Mouse (Mus musculus) CH12F3 (cell line): ENCODE results near the gene Yes1.
"Not testable (repeated sequence)": the region's sequence is repeated elsewhere in the genome, so short reads cannot be mapped to it uniquely, and the experiment has no call there.

ENCODE experiments used
- in situ Hi-C: fragments of 300-500 bp; cut with MboI; formaldehyde crosslinking; loops from 2 replicates; pipeline ENCODE4 v1.14.3; 2020; ENCODE audit warnings: low sequenced_read_pairs

Gene Yes1

DNA sequence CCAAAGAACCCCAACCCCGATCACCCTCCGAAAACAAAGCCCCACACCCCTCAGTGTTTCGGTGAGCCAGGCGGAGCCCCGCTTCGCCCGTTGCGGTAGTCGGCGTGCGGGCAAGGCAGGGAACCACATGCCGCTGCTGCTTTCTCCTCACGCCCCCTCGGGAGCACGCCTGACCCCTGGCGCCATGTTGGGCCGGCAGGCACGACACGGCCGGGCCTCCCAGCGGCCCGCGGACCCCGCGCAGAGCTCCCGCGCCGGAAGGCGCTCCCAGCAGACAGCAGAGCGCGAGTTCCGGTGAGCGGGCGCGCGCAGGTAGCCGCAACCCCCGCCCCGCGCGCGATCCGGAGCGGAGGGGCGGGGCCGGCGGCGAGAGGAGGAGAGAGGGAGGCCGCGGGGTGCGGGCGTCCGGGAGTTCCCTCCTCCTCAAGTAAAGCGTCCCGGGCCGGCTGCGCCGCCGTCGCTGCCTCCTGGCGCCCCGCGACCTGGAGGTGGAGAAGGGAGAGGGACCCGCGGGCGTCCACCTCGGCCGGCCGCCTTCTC is at the start of gene Yes1:
Gene Yes1 (plus strand): TSS at position 371 of the 540 bp plus-strand sequence.
- in situ Hi-C loops, result no loop called here

DNA sequence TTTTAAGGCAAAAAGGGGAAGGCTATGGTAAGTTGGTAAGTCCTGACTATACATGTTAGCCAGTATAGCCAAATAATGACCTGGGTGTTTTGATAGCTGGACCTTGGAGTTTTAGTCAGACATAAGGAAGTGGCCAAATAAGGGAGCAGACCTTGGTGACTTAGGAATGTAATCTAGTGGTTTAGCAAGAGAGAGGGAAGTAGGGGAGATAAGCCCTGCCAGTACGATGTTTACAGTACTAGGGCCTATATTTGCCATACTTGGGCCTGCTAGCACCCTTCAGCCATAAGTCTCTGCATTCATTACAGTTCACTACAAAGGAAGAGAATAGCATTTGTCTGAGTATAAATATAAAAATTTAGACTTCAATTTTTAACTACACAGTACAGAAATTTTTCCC is 46.3 kb upstream of the Yes1 start:
- in situ Hi-C loops, result no loop called here

DNA sequence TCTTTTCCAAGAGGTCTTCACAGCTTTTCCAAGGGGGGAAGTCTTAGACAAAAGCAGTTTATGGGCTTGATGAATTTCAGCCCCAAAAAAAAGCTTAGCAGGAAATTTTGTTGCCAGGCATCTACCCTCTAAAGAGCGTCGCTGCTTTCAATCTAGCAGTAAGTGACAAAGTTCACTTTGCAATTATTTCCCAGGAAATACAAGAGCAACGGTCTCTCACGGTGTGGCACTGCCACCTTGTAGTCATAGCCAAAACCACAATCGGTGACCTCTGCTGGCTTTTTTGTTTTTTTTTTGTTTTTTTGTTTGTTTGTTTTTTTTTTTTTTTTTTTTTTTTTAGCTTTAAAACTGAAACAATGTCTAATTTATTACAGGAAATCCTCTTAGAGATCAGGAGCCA is 39.2 kb upstream of the Yes1 start:
- in situ Hi-C loops, result no loop called here

DNA sequence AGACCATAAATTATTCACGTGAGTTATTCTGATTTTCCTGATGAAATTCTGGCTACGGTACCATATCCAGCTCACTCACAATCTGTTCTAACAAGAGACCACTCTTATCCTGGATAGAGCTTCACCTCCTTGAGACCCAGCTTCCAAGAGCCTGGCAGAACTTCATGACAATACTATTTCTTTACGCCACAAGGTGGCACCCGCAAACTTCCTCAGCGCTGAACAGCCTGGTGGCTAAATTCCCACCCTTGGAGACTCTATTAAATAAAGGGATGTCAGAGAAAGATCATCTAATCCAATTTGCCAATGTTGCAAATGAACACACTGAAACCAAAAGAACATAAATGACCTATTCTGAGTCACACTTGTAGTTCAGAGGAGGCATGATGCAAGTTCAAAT is 22.8 kb upstream of the Yes1 start:
- in situ Hi-C loops, result no loop called here

DNA sequence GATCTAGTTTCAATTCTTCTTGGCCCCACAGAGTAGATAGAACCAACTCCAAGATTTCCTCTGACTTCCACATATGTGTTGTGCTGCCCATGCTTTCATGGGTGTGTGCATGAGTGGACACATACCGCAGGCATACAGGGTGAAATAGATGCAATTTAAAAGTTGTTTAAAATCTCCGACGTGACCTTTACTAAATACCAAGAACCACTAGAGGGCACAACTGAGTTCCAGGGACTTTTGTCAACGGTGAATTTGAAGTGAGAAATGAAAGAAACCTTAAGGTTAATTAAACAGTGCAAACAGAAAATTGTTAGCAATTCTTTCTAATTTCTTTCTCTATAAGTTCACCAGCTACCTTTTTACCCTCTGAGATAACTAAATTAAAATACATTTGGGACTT is 17.2 kb upstream of the Yes1 start:
- in situ Hi-C loops, result no loop called here

DNA sequence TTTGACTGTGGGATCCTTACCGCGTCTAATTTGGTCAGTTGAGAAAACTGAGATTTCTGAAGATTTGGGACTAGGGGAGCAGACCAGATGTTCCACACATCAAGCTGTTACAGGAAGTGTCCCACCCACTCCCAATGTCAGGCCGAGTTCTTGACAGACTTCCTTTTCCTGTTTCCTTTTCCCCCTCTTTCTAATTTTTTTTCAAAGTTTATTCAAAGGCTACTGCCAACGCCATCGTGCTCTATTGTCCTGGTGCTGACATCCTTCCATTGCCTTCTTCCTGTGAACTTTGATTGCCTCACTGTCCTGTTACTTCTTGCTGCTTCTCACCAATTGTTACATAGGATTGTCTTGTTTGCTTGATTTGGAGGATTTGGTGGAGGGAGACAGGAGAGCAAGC is 16.6 kb upstream of the Yes1 start:
- in situ Hi-C loops, result no loop called here

DNA sequence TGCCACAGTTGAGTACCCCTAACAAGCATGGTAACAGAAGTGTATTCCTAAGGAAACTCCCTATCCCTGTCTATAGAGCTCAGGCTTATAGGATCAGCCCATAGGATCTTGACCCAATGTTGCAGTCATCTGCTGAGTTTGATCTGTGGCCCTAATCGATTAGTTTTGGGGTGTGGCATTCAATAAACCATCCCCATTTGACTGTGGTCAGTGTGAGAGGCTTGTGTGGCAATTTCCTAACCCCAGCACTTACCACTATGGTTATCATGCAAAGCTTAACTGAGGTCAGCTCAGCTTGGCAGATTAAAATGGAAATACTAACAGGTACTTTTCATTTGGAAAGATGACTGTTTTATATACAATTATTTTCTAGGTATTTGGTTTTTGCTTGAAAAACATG is 5.1 kb upstream of the Yes1 start:
- in situ Hi-C loops, result no loop called here

DNA sequence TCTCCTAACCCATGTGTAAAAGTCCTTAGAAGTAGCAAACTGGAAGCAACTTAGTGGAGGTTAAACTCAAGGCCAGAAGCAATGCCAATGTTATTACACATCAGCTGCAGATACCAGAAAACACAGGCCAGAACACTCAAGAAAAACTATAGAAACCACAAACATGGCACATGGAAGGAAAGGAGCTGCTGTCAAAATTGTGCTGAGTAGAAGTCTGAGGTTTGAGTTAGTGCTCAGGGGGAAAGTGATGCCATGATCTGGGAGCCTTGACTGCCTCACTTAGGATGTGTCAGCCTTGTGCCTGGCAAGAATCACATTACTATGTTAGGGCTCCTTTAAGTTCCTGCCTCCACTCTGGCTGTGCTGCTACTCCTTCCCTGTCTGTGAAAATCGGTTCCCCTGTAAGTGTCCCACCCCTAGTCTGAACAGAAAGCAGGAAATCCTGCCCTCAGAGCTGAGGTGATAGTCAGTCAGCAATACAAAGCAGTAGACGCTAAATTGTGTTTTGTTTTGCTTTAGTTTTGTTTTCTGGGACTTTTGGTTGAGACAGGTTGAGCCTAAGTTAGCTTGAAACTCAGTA is 3.1 kb upstream of the Yes1 start:
- in situ Hi-C loops, result no loop called here

DNA sequence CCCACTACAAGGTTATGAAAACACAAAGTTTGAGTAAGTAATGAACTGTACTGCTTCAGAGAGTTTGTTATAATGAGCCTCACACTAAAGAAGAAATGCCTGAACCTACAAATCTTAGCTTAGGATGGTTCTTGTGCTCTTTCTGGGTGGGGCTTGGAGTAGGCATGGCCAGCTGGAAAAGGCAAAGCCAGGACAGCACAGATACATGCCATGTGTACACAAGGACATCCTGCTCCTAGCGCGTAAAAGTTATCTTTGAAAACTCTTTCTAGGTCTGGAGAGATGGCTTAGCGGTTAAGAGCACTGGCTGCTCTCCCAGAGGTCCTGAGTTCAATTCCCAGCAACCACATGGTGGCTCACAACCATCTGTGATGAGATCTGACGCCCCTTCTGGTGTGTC is 2.5 kb upstream of the Yes1 start:
- in situ Hi-C loops, result no loop called here

DNA sequence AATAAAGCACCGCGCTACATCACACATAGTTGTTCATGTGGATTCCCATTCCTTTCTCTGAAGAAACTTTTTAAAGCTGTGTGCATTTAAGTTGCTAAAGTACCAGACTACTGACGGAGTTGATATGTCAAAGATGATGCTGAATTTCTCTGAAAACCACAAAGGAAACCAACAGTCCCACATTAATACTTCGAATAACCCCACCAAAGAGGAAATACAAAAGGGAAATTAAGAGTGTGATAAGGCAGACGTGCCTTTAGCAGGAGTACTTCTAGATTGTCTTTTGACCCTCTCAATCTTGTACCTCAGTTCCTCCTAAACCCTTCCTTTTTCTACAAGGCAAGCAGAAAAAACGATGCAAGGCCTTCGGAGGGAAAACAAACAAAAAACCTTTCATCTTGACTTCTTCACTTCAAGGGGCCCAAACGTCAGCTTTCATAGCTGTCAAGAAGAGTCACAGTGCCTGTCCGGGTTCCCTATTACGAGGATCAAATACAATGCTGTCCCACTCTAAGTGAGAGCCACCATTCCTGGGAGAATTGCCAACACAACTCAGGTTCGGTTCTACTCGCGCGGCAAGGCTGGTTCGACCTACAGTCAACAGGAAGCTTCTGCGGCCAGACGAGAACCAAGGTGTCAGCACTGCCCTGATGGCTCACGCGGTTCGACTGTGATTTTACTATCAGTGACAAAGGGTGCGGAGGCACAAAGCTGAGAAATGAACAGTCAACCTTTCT is 739 bp upstream of the Yes1 start:
- in situ Hi-C loops, result no loop called here

DNA sequence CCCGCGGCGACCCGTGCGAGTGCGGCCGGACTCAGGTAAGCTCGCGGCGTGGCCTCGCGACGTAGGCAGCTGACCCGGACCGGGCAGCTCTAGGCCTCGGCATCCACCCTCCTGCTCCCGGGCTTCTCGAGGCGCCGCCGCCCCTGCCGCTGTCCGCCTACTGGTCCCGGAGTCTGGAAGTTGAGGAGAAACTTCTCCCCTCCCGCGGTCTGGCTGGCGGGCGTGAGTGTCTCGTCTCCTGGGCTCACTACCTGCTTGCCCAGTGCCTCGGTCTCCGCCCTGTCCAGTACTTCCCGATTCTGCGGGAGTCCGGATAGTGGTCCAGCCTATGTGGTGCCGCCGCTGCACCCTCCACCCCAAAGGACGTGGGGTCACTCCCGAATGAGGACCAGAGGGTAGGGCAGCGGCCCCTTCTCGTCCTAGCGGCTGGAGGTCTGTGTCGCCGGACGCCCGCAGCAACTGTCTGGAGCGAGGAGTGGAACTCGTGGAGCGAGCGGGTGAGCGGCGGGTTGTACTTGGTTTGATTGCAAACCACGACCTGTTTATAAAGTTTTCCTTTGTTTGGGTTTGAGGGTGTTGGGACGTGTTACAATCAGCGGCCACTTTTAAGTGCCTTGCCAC is 480 bp downstream of the Yes1 start:
- in situ Hi-C loops, result no loop called here

DNA sequence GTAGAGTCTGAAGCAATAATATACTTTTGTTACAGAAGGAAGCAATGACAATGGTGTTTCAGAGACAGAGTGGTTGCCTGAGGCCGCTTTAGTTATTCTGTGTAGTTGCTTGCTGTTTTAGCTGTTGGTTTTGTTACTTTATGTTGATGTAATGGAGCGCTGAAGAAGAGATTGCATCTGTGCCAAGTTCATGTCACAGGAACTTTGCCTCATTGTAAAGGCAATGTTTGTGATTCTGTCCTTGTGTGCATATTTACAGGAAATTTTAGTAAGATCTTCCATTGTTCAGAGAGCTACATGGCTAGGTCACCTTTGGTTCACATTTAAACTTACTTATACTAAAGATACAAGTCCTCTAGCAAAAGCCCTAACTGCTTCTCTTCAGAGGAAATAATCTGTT is 3.3 kb downstream of the Yes1 start:
- in situ Hi-C loops, result no loop called here

DNA sequence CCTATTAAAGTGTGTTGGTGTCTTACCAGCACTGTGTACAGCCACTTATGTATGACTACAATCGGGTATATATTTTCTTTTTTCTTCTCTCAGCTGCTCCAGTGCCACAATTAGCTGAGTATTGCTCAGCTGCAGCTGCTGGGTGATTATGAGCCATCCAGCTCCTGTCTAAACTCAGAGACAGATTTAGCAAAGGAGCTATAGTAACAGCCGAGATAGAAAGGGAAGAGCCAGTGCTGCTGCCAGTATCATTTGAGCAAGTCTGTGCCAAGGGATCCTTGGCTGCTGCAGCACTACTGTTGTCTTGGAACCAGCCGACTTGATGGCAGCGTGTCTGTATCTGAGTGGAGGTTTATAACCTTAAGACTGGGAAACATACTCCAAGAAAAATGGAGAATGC is 3.7 kb downstream of the Yes1 start:
- in situ Hi-C loops, result no loop called here

DNA sequence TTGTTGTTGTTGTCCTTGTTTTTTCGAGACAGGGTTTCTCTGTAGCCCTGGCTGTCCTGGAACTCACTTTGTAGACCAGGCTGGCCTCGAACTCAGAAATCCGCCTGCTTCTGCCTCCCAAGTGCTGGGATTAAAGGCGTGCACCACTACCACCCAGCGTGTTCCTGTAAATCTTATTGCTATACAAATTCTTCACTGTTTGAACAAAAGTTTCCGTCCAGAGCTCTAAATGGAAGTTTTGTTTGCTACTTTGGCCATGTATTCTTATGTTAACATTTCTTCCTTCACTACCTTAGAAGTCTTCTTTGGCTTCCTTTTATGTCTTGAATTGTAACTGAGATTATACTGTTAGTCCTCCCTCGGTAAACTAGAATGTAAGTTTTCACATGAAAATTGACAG is 5.5 kb downstream of the Yes1 start:
- in situ Hi-C loops, result not testable (repeated sequence)

DNA sequence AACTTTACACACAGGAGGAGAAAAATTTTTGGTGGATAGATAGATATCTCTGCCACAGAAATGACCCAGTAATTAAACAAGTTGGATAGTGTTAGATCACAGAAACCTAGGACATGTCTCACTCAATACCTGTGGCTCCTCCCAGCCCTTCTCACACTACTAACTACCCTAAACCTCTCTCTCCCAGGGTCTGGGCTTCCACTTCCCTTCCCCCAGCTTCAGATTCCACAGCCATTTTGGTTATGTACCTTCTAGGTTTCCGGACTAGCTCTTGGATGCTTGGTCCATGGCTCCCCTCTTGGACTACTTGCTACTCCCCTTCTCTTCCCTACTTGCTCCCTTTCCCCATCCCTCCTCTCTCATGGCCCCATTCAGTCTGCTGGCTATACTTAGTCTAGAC is 6.9 kb downstream of the Yes1 start:
- in situ Hi-C loops, result no loop called here

DNA sequence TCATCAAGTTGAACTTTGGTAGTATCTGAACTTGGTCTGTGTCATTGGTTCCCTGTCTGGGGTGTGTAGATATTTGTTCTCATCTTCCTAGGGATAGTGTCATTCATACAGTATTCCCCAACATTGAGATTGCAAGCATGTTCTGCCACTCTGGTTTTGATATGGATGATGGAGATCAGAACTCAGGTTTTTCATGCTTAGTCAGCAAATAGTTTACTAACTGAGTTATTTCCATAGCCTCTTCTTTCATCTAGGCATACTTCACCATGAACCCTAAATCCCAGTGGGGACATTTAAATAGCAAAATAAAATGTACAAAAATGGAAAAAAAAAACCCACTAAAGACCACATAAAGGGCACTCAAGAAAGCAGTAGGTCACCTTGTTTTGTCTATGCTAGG is 12.7 kb downstream of the Yes1 start:
- in situ Hi-C loops, result no loop called here

DNA sequence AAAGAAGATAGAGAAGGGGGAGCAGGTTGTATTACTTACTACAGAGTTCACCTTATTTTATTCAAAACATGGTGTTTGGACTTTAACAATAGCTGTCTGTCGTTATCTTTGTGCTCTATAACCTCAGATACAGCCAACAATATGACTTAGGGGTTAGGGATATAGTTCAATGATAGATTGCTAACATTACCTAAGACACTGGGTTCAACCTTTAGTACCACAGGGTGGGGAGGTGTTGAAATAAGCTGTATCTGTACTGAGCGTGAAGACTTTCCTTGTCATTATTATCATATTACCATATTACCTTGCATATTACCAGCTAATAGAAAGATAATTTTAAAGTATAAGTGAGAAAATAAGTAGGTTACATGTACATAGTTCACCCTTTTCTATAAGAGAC is 13.8 kb downstream of the Yes1 start:
- in situ Hi-C loops, result no loop called here

DNA sequence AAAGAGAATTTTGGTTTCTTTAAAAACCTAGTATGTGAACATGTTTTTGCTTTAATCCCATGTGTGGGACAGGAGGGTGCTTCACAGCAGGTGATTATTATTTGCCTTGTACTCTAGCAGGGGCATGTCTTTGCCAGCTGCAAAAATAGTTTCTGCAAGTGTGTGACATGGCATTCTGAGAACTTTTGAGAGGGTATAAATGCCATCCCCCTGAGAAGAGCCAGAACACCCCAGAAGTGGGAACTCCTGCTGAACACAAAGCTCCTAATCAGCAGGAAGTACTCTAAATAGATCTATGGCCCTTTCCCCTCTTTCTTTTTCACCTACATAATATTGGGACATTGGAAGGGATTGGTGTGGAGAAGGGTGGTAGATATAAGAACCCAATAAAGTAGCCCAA is 22.2 kb downstream of the Yes1 start:
- in situ Hi-C loops, result no loop called here

DNA sequence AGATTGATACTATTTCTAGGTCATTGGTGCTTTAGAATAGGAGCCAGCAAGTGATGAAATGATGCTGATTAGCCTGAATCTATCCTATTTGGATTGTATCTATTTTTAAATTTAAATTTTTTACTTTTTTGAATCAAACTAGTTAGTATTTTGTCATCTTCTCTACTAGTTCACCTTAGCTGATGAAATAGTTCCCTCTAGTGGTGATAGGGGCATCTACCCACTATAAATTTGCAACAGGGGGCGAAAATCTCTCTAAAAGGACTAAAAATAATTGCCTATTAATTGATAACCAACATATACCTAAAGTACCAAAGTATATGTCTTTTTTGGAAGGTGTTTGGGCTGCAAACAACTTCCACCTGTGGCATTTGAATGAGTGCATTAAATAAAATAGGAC is 46.4 kb downstream of the Yes1 start:
- in situ Hi-C loops, result no loop called here

DNA sequence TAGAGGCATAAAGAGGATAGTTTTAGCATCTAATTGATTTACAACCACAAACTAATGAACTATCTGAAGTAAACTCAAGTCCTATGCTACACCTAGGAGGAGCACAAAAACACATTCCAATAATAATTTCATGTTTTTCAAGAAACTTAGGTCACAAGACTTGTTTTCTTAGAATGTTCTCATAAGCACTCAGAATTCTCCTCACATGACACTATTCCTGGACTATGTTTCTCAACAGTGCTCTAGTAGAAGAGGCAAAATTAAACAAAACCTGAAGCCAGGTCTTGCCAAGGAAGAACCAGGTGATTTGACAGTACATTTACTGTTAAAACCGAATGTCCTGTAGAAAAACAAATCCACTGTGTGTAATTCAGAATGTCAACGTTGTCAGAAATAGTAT is 71.5 kb downstream of the Yes1 start:
- in situ Hi-C loops, result no loop called here

DNA sequence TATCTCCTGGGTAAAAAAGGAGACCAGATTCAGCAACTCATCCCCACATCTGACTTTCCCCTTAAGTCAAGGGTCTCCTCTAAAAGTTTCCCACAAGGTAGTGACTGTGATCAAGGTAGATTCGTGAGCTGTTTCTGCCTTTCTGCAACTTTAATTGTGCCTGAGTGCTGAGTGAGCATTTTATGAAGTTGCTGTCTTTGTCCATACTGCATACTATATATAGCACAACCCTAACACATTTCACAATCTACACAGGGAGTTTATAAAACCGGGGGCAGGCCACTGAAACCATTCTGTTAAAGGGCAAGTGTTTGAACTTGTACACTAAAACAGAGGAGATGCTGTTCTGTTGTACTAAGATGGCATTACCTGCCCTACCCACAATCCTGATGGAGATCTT is 82.4 kb downstream of the Yes1 start:
- in situ Hi-C loops, result no loop called here

DNA sequence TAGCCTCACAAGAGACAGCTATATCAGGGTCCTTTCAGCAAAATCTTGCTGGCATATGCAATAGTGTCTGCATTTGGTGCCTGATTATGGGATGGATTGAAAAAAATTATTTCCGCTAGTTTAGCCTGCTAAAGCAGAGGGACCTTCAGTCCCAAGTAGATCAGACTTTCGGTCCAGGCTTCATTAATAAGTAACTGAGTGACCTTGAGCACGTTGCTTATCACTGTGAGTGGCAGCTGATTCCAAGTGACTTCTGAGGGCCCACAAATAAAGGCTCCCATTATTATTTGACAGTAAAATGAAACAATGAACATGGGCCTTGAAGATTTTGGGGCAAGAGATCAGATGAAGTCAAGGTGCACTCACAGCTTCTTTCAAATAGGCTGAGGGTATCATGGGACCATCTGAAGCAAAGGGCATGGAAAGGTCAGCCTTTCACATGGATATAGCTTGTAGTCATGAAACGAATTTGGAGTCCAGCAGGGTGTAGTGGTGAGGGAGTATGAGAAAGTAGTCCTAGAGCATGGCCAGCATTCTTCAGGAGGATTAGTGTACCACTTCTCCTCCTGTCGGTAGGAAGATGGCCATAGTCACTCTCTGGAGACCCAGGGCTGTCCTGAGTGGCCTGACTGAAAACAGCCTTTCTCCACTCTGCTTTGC is 86.4 kb downstream of the Yes1 start:
- in situ Hi-C loops, result no loop called here
